Mouse (Mus musculus): ENCODE data around the gene Gm3238. TPM values are rescaled to one million over a fixed set of nuclear protein-coding genes. Genes with fewer than 3 reads are reported as not detected.
A peak's percentile ranks its signal among the peaks of the same experiment; 100 is the strongest.
"Not testable (repeated sequence)": the region's sequence is repeated elsewhere in the genome, so short reads cannot be mapped to it uniquely, and the experiment has no call there.

Gene Gm3238
- polyA plus RNA-seq, 1 experiment from 2014 or later, result not detected

DNA sequence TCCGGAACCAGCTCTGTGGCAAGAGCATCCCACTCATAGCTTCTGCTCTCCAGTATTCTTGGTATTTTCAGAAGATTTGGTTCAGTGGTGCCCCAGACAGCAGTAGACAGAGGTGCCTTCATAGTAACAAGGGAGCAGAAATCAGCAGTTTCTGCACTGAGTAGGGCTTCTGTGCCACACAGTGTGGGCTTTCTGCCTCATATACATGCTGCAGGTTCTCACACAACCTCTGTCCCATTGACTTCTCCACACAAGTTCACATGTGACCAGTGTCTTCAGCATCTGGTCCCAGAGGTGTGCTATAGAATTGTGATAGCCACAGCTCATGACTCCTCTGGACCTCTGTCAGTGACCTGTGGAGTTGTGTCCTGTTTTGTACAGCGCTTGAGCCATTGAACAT, 17.5 kb upstream of the Gm3238 start:
- WGBS, result 73% methylated on average over 2 of the region's 2 CpGs
- no peaks in the 10 kb centered on the region for H3K27me3 ChIP-seq
- H3K27ac ChIP-seq (replicated peaks), result no peak overlapping the region
- no peak overlapping the region for H3K4me2 ChIP-seq (replicated peaks)
- H3K36me3 ChIP-seq, result no peaks in the 10 kb centered on the region
- H3K4me3 ChIP-seq (replicated peaks), result no peak overlapping the region
- ATAC-seq (ENCODE audit: insufficient number of reproducible peaks, low FRiP score, low TSS enrichment, low read depth), result no peak
- H3K9ac ChIP-seq, result no peak overlapping the region
- no peaks in the 10 kb centered on the region for H3K9me3 ChIP-seq (replicated peaks)
- no peaks in the 10 kb centered on the region for H3K4me1 ChIP-seq

DNA sequence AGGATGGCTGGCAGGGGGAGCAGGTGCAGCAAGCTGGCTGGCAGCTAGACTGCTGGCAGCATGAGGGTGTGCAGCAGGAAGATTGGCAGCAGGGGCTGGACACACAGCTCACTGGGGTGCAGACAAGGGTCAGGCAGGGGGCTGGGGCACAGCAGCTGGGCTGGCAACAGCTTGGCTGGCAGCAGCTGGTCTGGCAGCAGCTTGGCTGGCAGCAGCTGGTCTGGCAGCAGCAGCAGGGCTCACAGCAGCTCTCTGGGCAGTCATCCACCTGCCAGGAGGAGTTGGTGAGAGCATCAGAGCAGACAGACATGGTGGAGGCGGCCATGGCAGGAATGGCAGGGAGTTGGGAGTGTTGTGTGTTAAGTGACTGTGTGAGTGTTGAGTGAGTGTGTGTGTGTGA, 16.8 kb upstream of the Gm3238 start, which contains the start of gene Gm7137:
Gene Gm7137 (minus strand): TSS at position 325 of the 400 bp plus-strand sequence.
- H3K4me1 ChIP-seq; H3K27me3 ChIP-seq; H3K36me3 ChIP-seq; H3K9me3 ChIP-seq (replicated peaks); H3K9ac ChIP-seq; H3K27ac ChIP-seq (replicated peaks); ATAC-seq (ENCODE audit: insufficient number of reproducible peaks, low FRiP score, low TSS enrichment, low read depth); H3K4me2 ChIP-seq (replicated peaks); H3K4me3 ChIP-seq (replicated peaks): not testable (repeated sequence)
- 75% methylated on average over 1 of the region's 1 CpGs for WGBS

DNA sequence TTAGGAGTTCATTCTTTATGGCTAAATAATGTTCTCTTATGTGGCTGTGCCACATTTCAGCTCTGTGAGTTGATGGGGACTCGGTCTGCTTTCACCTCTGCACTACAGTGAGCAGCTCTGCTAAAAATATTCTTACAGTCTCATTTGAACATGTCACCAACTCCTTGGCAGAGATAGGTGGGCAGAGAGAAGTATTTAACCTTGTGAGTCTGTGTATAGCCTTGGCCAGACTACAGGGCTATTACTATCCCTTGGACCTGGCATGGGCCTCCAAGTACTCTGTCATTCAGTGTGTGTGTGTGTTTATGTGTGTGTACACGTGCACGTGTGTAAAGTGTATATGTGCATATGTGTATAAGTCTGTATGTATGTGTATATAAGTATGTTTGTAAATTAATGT, 12.3 kb upstream of the Gm3238 start:
- H3K4me3 ChIP-seq (replicated peaks); ATAC-seq (ENCODE audit: insufficient number of reproducible peaks, low FRiP score, low TSS enrichment, low read depth); H3K9ac ChIP-seq; H3K27ac ChIP-seq (replicated peaks); H3K36me3 ChIP-seq; H3K4me2 ChIP-seq (replicated peaks); H3K4me1 ChIP-seq; H3K9me3 ChIP-seq (replicated peaks); H3K27me3 ChIP-seq: not testable (repeated sequence)
- WGBS, result 94% methylated on average over 3 of the region's 3 CpGs

DNA sequence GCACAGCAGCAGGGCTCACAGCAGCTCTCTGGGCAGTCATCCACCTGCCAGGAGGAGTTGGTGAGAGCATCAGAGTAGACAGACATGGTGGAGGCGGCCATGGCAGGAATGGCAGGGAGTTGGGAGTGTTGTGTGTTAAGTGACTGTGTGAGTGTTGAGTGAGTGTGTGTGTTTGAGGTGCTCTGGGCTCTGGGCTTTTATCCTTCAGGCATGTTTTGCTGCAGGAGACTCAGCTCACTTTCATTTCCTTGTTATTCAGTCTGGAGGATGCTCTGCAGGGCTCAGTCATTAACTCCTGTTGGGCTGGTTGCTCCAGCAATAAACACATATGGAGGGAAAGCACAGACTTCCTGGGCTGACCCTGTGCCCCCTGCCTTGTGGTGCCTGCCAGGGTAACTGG, 11.3 kb upstream of the Gm3238 start, which contains the start of gene Gm3250:
Gene Gm3250 (minus strand): TSS at position 101 of the 400 bp plus-strand sequence.
- not testable (repeated sequence) for H3K36me3 ChIP-seq; H3K9me3 ChIP-seq (replicated peaks); H3K4me2 ChIP-seq (replicated peaks); H3K4me1 ChIP-seq; H3K9ac ChIP-seq; H3K27ac ChIP-seq (replicated peaks); H3K4me3 ChIP-seq (replicated peaks); ATAC-seq (ENCODE audit: insufficient number of reproducible peaks, low FRiP score, low TSS enrichment, low read depth); H3K27me3 ChIP-seq
- WGBS, result 56% methylated on average over 1 of the region's 1 CpGs

DNA sequence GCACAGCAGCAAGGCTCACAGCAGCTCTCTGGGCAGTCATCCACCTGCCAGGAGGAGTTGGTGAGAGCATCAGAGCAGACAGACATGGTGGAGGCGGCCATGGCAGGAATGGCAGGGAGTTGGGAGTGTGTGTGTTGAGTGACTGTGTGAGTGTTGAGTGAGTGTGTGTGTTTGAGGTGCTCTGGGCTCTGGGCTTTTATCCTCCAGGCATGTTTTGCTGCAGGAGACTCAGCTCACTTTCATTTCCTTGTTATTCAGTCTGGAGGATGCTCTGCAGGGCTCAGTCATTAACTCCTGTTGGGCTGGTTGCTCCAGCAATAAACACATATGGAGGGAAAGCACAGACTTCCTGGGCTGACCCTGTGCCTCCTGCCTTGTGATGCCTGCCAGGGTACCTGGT, 5.7 kb upstream of the Gm3238 start, which contains the start of gene Gm7138:
Gene Gm7138 (minus strand): TSS at position 101 of the 400 bp plus-strand sequence.
- H3K4me1 ChIP-seq; H3K27me3 ChIP-seq; H3K27ac ChIP-seq (replicated peaks); ATAC-seq (ENCODE audit: insufficient number of reproducible peaks, low FRiP score, low TSS enrichment, low read depth); H3K36me3 ChIP-seq; H3K9ac ChIP-seq; H3K4me2 ChIP-seq (replicated peaks); H3K4me3 ChIP-seq (replicated peaks); H3K9me3 ChIP-seq (replicated peaks): not testable (repeated sequence)
- 60% methylated on average over 1 of the region's 1 CpGs for WGBS

DNA sequence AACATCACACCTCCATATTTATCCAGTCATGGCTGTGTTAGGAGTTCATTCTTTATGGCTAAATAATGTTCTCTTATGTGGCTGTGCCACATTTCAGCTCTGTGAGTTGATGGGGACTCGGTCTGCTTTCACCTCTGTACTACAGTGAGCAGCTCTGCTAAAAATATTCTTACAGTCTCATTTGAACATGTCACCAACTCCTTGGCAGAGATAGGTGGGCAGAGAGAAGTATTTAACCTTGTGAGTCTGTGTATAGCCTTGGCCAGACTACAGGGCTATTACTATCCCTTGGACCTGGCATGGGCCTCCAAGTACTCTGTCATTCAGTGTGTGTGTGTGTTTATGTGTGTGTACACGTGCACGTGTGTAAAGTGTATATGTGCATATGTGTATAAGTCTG, 1.0 kb upstream of the Gm3238 start:
- ATAC-seq (ENCODE audit: insufficient number of reproducible peaks, low FRiP score, low TSS enrichment, low read depth); H3K36me3 ChIP-seq; H3K27me3 ChIP-seq; H3K4me3 ChIP-seq (replicated peaks); H3K9me3 ChIP-seq (replicated peaks); H3K27ac ChIP-seq (replicated peaks); H3K4me2 ChIP-seq (replicated peaks); H3K9ac ChIP-seq; H3K4me1 ChIP-seq: not testable (repeated sequence)
- WGBS, result 83% methylated on average over 3 of the region's 3 CpGs

DNA sequence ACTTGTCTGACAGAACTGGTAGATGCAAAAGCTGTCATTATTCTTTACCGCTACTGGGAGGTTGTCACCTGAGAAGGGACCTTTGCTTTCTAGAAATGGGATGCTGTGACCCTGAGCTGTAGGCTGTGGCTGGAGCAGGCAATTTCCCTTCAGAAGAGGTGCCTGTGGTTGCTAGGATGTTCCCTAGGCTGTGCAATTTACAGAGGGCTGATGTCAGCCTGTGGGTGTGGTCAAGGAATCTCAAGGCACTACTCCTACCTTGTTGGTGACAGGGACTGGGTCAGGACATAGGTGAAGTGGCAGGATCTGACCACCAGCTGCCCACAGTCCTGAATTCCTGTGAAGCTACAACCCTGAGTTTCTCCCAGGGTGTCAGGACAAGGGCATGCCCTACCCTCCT, 1.4 kb downstream of the Gm3238 start:
- no peak overlapping the region for H3K27ac ChIP-seq (replicated peaks)
- H3K4me2 ChIP-seq (replicated peaks), result no peak overlapping the region
- ATAC-seq (ENCODE audit: insufficient number of reproducible peaks, low FRiP score, low TSS enrichment, low read depth), result peak; percentile 29; the same call in 1 of the 2 replicates
- H3K4me3 ChIP-seq (replicated peaks), result no peak overlapping the region
- 71% methylated on average over 1 of the region's 1 CpGs for WGBS
- no peaks in the 10 kb centered on the region for H3K4me1 ChIP-seq
- H3K9ac ChIP-seq, result no peak overlapping the region
- H3K36me3 ChIP-seq, result no peaks in the 10 kb centered on the region
- no peaks in the 10 kb centered on the region for H3K9me3 ChIP-seq (replicated peaks)
- H3K27me3 ChIP-seq, result no peaks in the 10 kb centered on the region

DNA sequence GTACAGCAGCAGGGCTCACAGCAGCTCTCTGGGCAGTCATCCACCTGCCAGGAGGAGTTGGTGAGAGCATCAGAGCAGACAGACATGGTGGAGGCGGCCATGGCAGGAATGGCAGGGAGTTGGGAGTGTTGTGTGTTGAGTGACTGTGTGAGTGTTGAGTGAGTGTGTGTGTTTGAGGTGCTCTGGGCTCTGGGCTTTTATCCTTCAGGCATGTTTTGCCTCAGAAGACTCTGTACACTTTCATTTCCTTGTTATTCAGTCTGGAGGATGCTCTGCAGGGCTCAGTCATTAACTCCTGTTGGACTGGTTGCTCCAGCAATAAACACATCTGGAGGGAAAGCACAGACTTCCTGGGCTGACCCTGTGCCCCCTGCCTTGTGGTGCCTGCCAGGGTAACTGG, 11.5 kb downstream of the Gm3238 start, which contains the start of gene Gm3233:
Gene Gm3233 (minus strand): TSS at position 101 of the 400 bp plus-strand sequence.
- WGBS, result 80% methylated on average over 1 of the region's 1 CpGs
- H3K27me3 ChIP-seq; H3K4me1 ChIP-seq; H3K9ac ChIP-seq; ATAC-seq (ENCODE audit: insufficient number of reproducible peaks, low FRiP score, low TSS enrichment, low read depth); H3K4me2 ChIP-seq (replicated peaks); H3K36me3 ChIP-seq; H3K9me3 ChIP-seq (replicated peaks); H3K4me3 ChIP-seq (replicated peaks); H3K27ac ChIP-seq (replicated peaks): not testable (repeated sequence)

DNA sequence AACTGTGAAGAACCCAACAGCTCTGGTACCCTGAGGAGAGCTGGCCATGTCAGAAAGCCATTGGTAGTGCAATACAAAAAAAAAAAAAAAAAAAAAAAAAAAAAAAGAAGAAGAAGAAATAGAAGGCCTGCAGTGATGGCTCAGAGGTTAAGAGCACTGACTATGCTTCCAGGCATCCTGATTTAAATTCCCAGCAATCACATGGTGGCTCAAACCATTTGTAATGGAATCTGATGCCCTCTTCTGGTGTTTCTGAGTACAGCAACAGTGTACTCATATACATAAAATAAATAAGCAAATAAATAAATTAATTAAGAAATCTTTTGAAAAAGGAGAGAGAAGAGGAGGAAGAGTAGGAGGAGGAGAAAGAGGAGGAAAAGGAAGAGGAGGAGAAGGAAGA, 17.7 kb downstream of the Gm3238 start:
- H3K4me3 ChIP-seq (replicated peaks), result no peak overlapping the region
- no peak overlapping the region for H3K27ac ChIP-seq (replicated peaks)
- H3K27me3 ChIP-seq, result no peaks in the 10 kb centered on the region
- H3K4me2 ChIP-seq (replicated peaks), result no peak overlapping the region
- H3K9me3 ChIP-seq (replicated peaks), result no peaks in the 10 kb centered on the region
- no peak overlapping the region for H3K9ac ChIP-seq
- no peaks in the 10 kb centered on the region for H3K36me3 ChIP-seq
- H3K4me1 ChIP-seq, result no peaks in the 10 kb centered on the region
- no peak for ATAC-seq (ENCODE audit: insufficient number of reproducible peaks, low FRiP score, low TSS enrichment, low read depth)

DNA sequence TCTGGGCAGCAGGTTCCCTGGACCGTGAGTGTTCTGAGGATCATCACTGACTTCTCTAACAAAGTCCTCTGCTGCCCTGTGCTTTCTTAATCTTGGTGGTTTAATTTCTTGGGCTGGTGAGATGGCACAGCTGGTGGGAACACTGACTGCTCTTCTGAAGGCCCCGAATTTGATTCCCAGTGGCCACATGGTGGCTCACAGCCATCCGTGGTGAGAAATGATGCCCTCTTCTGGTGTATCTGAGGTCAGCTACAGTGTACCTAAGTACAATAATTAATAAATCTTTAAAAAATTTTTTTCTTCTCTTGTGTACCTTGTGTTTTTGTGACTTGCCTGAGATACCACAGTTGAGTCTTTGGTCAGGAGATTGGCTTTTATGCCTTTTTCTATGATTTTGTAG, 18.8 kb downstream of the Gm3238 start:
- not testable (repeated sequence) for H3K36me3 ChIP-seq; ATAC-seq (ENCODE audit: insufficient number of reproducible peaks, low FRiP score, low TSS enrichment, low read depth); H3K9ac ChIP-seq; H3K4me1 ChIP-seq; H3K4me2 ChIP-seq (replicated peaks); H3K27me3 ChIP-seq; H3K4me3 ChIP-seq (replicated peaks); H3K27ac ChIP-seq (replicated peaks); H3K9me3 ChIP-seq (replicated peaks)
- 57% methylated on average over 3 of the region's 3 CpGs for WGBS

DNA sequence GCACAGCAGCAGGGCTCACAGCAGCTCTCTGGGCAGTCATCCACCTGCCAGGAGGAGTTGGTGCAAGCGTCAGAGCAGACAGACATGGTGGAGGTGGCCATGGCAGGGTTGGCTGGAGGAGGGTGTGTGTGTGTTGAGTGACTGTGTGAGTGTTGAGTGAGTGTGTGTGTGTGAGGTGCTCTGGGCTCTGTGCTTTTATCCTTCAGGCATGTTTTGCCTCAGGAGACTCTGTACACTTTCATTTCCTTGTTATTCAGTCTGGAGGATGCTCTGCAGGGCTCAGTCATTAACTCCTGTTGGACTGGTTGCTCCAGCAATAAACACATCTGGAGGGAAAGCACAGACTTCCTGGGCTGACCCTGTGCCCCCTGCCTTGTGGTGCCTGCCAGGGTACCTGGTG, 19.9 kb downstream of the Gm3238 start, which contains the start of gene Gm9736:
Gene Gm9736 (minus strand): TSS at position 101 of the 400 bp plus-strand sequence.
- WGBS, result 47% methylated on average over 1 of the region's 1 CpGs
- not testable (repeated sequence) for H3K9me3 ChIP-seq (replicated peaks); H3K4me1 ChIP-seq; ATAC-seq (ENCODE audit: insufficient number of reproducible peaks, low FRiP score, low TSS enrichment, low read depth); H3K9ac ChIP-seq; H3K36me3 ChIP-seq; H3K27ac ChIP-seq (replicated peaks); H3K27me3 ChIP-seq; H3K4me3 ChIP-seq (replicated peaks); H3K4me2 ChIP-seq (replicated peaks)

DNA sequence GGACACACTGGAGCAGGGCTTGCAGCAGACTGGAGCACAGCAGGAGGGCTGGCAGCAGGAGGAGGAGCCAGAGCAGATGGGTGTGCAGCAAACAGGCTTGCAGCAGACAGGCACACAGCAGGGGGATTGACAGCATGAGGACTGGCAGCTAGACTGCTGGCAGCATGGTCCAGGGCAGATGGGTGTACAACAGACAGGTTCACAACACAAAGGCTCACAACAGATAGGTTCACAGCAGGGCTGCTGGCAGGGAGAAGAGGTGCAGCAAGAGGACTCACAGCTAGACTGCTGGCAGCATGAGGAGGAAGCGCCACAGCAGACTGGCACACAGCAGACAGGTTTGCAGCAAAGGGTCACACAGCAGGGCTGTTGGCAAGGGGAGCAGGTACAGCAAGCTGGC, 20.4 kb downstream of the Gm3238 start:
- not testable (repeated sequence) for H3K4me3 ChIP-seq (replicated peaks); H3K27me3 ChIP-seq; ATAC-seq (ENCODE audit: insufficient number of reproducible peaks, low FRiP score, low TSS enrichment, low read depth); H3K36me3 ChIP-seq; H3K4me2 ChIP-seq (replicated peaks); H3K27ac ChIP-seq (replicated peaks); H3K9ac ChIP-seq; H3K4me1 ChIP-seq; H3K9me3 ChIP-seq (replicated peaks)
- 78% methylated on average over 1 of the region's 1 CpGs for WGBS
